Mouse (Mus musculus) liver, adult 2 months (tissue): ENCODE data around the gene Tnfrsf21. TPM values are rescaled to one million over a fixed set of nuclear protein-coding genes. Genes with fewer than 3 reads are reported as not detected.

Source experiments
- DNase-seq: peaks from one replicate; pipeline ENCODE4 v3.0.0-alpha.2; 2011; ENCODE audit warnings: low read depth, low spot score; ENCODE audit errors: extremely low read depth
- H3K27ac ChIP-seq: fragments of 200-500 bp; replicated peaks from 2 replicates; pipeline ENCODE4 v1.5.1; 2012; ENCODE audit warnings: low read depth, mild to moderate bottlenecking, control low read depth, inconsistent platforms, low read length; ENCODE audit not compliant: insufficient read depth
- H3K27me3 ChIP-seq: fragments of 200-500 bp; 2 replicates; pipeline ENCODE4 v1.6.1; 2012; ENCODE audit warnings: mild to moderate bottlenecking, moderate library complexity, low read length, inconsistent platforms; ENCODE audit not compliant: control insufficient read depth, insufficient read depth
- H3K36me3 ChIP-seq: fragments of 200-500 bp; 2 replicates; pipeline ENCODE4 v1.6.1; 2012; ENCODE audit warnings: low read length, inconsistent platforms; ENCODE audit not compliant: control insufficient read depth, insufficient read depth
- H3K4me1 ChIP-seq: fragments of 200-500 bp; 2 replicates; pipeline ENCODE4 v1.6.1; 2011; ENCODE audit warnings: low read length; ENCODE audit not compliant: control insufficient read depth, insufficient read depth
- H3K4me3 ChIP-seq: fragments of 200-500 bp; 2 replicates; pipeline ENCODE4 v1.5.1; 2011; ENCODE audit warnings: low read depth, mild to moderate bottlenecking, control low read depth, low read length, moderate library complexity; ENCODE audit not compliant: insufficient read depth
- H3K79me2 ChIP-seq: fragments of 200-500 bp; 2 replicates; pipeline ENCODE4 v1.6.1; 2012; ENCODE audit warnings: inconsistent platforms, mild to moderate bottlenecking, low read length, moderate library complexity; ENCODE audit not compliant: control insufficient read depth, insufficient read depth
- H3K9ac ChIP-seq: fragments of 200-500 bp; 2 replicates; pipeline ENCODE4 v1.6.1; 2012; ENCODE audit warnings: low read depth, mild to moderate bottlenecking, control low read depth, inconsistent platforms, low read length
- CTCF ChIP-seq: fragments of 200-500 bp; IDR thresholded peaks from 2 replicates; pipeline ENCODE4 v1.5.1; 2011; ENCODE audit warnings: low read depth, low read length, control low read depth
- POLR2A ChIP-seq: fragments of 200-500 bp; IDR thresholded peaks from 2 replicates; pipeline ENCODE4 v1.6.1; 2011; ENCODE audit warnings: low read length, control low read depth; ENCODE audit not compliant: insufficient read depth; ENCODE audit errors: extremely low read depth
- WGBS: fragments of 180-500 bp; shearing (Covaris S2); methylation state at CpG from one replicate; pipeline ENCODE4 v1.1.7; 2018; 5-methylcytosine and 5-hydroxymethylcytosine counted together
- polyA plus RNA-seq: library from polyadenylated mRNA; depleted of rRNA; stranded (reverse); fragments of >200 nt; gene quantifications from 2 replicates; pipeline ENCODE4 v1.2.3, GENCODE M21; 2012
- total RNA-seq: library from RNA; depleted of rRNA; stranded (reverse); fragments of >200 nt; gene quantifications from 2 replicates; pipeline ENCODE4 v1.2.3, GENCODE M21; 2014

Tnfrsf21 gene
- total and polyA plus RNA-seq, 2 experiments, result 3.8 to 4.1 TPM

DNA sequence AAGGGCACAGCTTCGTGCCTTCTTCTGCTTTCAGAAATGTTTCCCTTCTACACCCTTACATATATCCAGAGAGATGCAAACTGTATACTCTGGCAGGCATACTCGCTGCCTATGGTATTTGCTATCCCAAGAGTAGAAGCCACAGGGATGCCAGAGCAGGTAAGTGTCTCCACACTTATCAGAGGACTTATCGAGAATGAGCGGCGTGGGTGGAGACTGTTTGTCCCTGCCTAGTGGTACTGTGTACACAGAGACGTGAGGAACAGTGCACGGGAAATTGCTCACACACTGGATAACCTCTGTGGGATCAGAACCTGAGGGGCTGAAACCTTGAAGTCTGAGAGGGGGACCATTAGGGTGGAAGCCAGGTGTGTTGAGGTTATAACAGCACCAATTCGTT lies 59.6 kb downstream of the Tnfrsf21 start:
- DNase-seq, result no peak
- no peak overlapping the region for H3K9ac ChIP-seq

DNA sequence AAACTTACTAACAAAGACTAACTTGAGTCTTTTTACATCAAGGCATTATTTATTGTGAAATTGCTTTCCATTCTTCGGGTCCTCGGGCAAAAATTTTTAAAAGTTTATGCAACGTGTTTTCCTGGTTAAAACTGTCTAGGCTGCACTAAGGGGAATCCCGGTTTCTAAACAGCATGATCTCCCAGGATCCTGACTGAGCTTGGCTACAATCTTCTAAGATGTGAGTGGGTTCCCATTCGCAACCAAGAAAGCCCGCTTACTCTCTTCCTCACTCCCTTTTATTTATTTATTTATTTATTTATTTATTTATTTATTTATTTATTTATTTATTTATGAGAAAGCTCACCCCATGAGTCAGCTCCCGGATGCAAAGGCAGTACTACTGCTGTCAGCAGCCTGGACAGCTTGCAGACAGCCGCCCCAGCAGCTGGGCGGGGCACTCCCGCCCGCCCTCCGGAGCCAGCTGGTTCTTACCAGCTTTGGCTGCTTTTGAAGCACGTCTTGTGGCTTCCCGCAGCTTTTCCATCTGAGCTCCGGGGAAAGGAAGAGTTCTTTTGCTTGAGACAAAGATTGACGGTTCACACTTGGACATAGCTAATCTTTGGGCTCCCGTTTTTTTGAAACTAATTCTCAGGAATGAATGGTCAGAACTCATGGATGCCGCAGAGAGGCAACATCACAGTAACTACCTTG lies 60.6 kb downstream of the Tnfrsf21 start:
- DNase-seq, result peak; percentile 8
- H3K79me2 ChIP-seq, result no peaks in the 10 kb centered on the region
- H3K4me1 ChIP-seq, result no peaks in the 10 kb centered on the region
- no peak for TF ChIP-seq POLR2A
- no peak for TF ChIP-seq CTCF
- no peaks in the 10 kb centered on the region for H3K36me3 ChIP-seq
- no peak overlapping the region for H3K27ac ChIP-seq
- H3K9ac ChIP-seq, result no peak overlapping the region
- H3K4me3 ChIP-seq, result no peak overlapping the region
- 65% methylated on average over 18 of the region's 18 CpGs for WGBS
- H3K27me3 ChIP-seq, result no peaks in the 10 kb centered on the region

More for the DNA sequence above, 59.6 kb downstream of the Tnfrsf21 start:
- Histone ChIP-seq H3K36me3 (no peaks in the 10 kb centered on the region), H3K27ac (no peak overlapping the region), H3K27me3 (no peaks in the 10 kb centered on the region), H3K4me1 (no peaks in the 10 kb centered on the region), H3K4me3 (no peak overlapping the region), H3K79me2 (no peaks in the 10 kb centered on the region)
- TF ChIP-seq CTCF (no peak), POLR2A (no peak)
- 31% methylated on average over 8 of the region's 8 CpGs for WGBS

DNA sequence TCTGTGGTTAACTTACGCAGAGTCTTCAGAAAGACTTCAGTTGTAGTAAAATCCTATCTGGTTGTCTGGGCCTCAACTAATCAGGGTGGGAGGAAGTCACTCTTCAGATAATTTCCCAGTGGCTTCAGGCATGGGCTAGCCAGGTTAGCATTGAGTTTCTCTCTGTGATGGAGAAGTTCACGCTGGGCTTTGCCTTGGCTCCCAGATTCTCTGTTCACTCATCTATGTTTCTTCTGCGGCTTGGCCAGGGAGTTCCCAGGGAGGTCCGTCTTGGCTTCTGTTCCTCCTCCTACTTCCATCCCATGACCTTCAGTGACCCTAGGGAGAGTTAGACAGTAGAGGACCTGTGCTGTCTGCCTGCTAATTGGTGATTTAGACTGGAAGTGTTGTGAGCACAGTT lies 61.2 kb downstream of the Tnfrsf21 start:
- no peak overlapping the region for H3K9ac ChIP-seq
- H3K36me3 ChIP-seq, result no peaks in the 10 kb centered on the region
- H3K27me3 ChIP-seq, result no peaks in the 10 kb centered on the region
- H3K4me1 ChIP-seq, result no peaks in the 10 kb centered on the region
- H3K79me2 ChIP-seq, result no peaks in the 10 kb centered on the region
- 58% methylated on average over 4 of the region's 4 CpGs for WGBS
- no peak overlapping the region for H3K4me3 ChIP-seq
- H3K27ac ChIP-seq, result no peak overlapping the region
- TF ChIP-seq POLR2A (no peak), CTCF (no peak)
- no peak for DNase-seq

DNA sequence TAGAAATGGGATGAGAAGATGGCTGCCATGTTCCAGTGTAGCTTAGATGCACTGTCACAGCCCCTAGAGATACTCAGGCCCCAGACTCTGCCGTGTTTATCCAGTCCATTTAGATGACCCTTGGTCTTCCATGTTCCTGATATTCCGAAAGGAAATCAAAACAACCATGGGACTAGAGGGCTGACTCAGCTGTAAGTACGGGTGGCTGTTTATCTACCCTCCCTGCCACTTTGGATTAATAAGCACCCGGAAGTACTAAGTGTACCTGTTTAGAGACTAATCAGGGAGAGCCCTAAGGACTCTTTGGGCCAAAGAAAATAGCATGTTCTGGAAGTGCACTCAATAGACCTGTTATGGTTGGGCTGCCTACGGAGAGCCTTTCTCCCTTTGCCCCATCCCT lies 64.9 kb downstream of the Tnfrsf21 start:
- H3K79me2 ChIP-seq, result no peaks in the 10 kb centered on the region
- H3K4me1 ChIP-seq, result no peaks in the 10 kb centered on the region
- no peaks in the 10 kb centered on the region for H3K36me3 ChIP-seq
- WGBS, result 64% methylated on average over 5 of the region's 5 CpGs
- no peak overlapping the region for H3K27ac ChIP-seq
- H3K4me3 ChIP-seq, result no peak overlapping the region
- H3K27me3 ChIP-seq, result no peaks in the 10 kb centered on the region
- no peak for DNase-seq
- TF ChIP-seq CTCF, result no peak
- no peak for TF ChIP-seq POLR2A
- no peak overlapping the region for H3K9ac ChIP-seq

DNA sequence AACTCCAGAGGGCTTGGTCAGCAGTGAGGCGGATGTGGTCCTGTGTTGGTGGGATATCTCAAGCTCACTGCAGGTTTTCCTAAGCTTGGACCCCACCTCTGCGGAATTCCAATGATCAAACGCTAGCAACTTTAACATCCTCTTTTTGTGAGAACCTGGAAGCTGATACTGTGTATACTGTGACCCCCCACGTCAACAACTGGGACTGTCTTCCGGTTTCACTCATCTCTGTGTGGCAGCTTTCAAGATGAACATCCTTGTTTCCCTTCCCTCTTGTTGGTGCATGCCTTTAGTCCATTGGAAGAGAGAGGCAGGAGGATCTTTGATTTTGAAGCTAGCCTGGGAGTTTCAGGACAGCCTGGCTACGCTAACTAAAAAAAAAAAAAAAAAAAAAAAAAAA lies 73.1 kb downstream of the Tnfrsf21 start:
- no peaks in the 10 kb centered on the region for H3K4me1 ChIP-seq
- no peak overlapping the region for H3K27ac ChIP-seq
- no peak for TF ChIP-seq CTCF
- TF ChIP-seq POLR2A, result no peak
- 84% methylated on average over 6 of the region's 6 CpGs for WGBS
- no peaks in the 10 kb centered on the region for H3K79me2 ChIP-seq
- H3K9ac ChIP-seq, result no peak overlapping the region
- no peaks in the 10 kb centered on the region for H3K27me3 ChIP-seq
- H3K4me3 ChIP-seq, result no peak overlapping the region
- H3K36me3 ChIP-seq, result no peaks in the 10 kb centered on the region
- no peak for DNase-seq

DNA sequence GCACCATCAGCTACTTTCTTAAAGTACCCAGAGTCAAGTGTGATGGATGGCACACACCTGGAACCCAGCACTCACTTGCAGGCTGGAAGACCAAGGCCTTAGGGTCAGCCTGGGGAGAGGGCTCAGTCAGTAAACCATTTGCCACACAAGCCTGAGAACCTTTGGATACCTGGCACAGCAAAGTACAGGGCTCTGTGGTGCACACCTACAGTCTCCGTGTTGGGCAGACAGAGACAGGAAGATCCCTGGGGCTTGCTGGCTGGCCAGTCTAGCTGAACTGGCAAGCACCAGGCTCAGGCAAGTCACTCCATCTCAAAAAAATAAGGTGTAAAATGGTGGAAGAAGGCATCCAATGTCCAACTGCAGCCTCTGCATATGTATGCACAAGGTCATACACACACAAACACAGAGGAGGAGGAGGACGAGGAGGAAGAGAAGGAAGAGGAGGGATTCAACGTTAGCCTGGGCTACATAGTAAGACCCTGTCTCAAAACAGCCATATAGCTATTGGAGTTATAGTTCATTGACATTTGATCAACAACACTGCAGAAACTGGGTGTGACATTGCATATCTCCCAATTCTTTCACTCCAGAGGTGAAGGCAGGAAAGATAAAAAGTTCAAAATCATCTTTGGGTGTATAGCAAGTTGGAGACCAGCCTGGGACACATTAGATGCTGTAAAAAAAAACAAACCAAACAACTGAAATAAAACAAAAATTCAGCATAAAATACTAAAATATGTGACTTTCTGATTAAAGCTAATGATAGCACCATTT lies 74.8 kb downstream of the Tnfrsf21 start:
- no peak overlapping the region for H3K27ac ChIP-seq

More for the DNA sequence above, 74.8 kb downstream of the Tnfrsf21 start:
- no peak for DNase-seq
- Histone ChIP-seq H3K27me3 (no peaks in the 10 kb centered on the region), H3K36me3 (no peaks in the 10 kb centered on the region), H3K79me2 (no peaks in the 10 kb centered on the region), H3K9ac (no peak overlapping the region), H3K4me3 (no peak overlapping the region), H3K4me1 (no peaks in the 10 kb centered on the region)
- TF ChIP-seq CTCF (no peak), POLR2A (no peak)
- 91% methylated on average over 3 of the region's 3 CpGs for WGBS
